Mouse (Mus musculus) heart, adult 18-20 months (tissue): ENCODE data around the gene Pald1. TPM values are rescaled to one million over a fixed set of nuclear protein-coding genes. Genes with fewer than 3 reads are reported as not detected.

Experiments
- DNase-seq, 2 experiments: peaks; one replicate each; pipeline ENCODE4 v3.0.0; 2021 to 2022; ENCODE audit warnings: mixed read lengths in 1 of 2
- long read RNA-seq, 2 experiments: library from polyadenylated mRNA; stranded (forward); transcript quantifications; one replicate each; pipeline ENCODE4 v2.0.0; 2021
- total RNA-seq, 2 experiments: library from RNA; stranded (reverse); gene quantifications; 2 replicates each; pipeline ENCODE4 v1.2.3; 2021

Gene Pald1
- 10 to 100 TPM; 16.0 to 16.2 TPM for total RNA-seq
- long read RNA-seq, experiment 1, full-length matches to known transcripts, result 2 of 16 reads
- long read RNA-seq, experiment 1, partial matches to known transcripts, result 3 of 16 reads
- long read RNA-seq, experiment 1, other reads (novel, unspliced or antisense), result 11 of 16 reads
- long read RNA-seq, experiment 2, partial matches to known transcripts, result 4 of 9 reads
- long read RNA-seq, experiment 2, other reads (novel, unspliced or antisense), result 5 of 9 reads

DNA sequence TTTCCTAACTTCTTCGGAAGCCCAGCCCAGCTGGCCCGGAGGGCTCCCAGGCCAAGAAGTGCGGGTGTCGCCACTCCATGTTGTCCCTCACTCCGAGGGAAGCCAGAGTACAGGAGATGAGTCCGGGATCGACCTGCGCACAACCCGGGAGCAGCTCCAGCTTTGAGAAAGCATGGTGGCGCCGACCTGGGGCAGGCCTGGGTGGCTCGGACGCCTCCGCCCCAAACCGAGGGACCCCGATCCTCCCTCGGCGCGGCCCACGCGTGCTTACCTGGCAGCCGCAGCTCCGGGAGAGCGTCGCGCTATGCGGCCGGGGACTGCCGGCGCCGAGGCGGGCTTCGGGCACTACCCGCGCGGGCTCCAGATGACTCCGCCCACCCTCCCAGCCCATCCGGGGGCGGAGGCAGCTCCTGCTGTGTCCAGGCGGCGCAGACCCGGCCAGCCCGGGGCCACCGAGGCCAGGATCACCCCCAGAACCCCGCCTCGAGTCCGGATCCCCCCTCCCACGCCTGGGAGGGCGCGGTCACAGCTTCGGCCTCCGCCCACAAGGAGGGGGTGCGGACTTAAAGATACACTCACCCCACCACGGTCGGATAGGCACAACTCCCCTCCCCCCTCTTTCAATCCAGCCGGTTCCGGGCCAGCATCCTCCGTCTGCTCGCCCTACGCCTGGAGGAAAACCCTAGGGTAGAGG lies at the start of gene Pald1:
Gene Pald1, minus strand, starts transcription at position 510 of the 694 bp plus-strand sequence.
- DNase-seq, result peak; percentile 87 to 92

DNA sequence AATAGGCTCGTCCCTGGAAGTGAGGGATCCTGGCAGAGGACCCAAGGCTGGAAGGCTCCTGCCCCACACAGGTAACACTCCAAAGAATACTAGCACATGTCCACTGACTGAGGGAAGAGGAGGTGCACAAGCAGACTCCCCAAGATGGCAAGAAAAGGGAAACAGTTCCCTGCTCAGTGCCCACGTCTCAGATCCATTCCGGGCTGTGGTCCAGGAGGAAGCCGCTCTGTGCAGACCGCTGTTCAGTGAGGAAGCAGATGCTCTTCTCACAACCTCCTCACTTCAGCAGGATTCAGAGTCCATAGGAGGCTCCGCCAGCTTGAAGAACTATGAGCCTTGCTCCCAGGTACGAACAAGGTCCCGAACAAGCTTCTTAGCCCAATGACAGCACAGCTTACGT lies 48.0 kb upstream of the Pald1 start:
- DNase-seq, result no peak

DNA sequence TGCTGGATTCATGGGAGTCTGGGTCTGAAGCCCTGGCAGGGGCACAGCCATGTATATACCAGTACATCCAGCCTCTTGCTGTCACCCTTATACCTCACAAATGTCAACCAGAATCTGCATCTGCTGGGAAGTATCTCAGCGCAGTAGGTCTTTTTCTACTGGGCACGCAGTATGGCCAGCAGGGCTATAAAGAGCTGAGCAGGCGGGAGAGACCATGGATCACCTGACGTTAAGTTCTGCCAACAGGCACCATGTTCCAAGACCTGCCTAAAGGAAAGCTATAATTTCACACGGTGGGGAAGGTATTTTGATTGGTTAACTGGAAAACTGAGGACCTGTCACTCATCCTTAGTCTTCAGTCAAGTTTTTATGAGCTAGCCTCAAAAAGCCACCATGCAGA lies 45.7 kb upstream of the Pald1 start:
- no peak for DNase-seq

DNA sequence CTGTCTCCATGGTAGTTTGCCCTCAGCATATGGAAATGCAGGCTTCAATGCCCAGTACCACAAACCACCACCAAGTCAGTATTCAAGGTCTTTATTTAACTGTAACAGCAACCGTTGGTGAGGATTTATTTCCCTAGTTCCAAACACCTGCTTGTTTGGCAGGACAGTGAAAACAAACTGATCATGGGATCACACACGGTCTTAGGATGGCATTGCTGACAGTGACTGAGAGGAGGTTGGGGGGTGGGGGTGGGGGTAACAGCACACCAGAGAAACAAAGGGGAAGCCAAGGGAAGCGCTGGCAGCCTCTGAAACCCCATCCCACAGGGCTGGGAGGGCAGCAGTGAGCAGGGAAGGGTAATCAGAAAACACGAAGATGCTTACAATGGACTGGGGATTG lies 45.1 kb upstream of the Pald1 start:
- no peak for DNase-seq

DNA sequence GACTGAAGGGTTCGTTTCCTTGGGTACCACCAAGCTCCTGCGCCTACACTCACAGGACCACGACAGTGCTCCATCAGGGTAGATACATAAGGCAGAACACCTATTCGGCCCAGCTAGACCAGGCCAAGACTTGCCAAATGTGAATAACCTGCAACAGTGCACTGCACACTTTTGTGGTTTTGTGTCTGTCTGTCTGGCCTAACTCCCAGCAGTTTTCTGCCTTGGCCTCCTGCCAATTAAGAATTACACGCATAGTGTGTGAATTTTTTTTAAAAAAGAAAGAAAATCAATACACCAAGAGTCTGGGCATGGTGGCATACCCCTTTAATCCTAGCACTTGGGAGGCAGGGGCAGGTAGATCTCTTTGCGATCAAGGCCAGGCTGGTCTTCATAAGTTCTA lies 44.6 kb upstream of the Pald1 start:
- no peak for DNase-seq

DNA sequence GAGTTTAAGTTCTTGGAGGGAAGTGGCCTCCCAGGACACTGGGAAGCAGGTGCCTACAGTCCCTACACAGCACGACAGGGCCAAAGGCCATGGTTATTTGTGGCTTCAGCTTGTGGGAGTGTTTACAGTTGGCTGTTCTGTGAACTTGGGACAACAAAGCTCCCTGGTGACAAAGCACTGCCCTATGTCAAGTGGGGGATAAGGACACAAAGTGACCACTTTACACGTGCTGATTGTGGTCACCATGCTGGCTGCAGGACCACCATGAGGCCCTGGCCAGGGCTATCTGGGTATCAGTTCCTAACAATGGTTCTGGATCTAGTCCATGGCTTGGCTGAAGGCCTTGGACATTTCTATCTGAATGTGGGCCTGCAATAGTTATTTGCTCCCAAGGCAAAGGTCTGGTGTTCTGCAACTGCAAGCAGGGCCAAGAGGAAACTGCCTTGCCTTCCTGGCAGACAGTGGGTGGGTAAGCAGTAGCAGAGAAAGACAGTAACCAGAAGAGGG lies 43.0 kb upstream of the Pald1 start:
- DNase-seq, result peak; percentile 85 to 91

DNA sequence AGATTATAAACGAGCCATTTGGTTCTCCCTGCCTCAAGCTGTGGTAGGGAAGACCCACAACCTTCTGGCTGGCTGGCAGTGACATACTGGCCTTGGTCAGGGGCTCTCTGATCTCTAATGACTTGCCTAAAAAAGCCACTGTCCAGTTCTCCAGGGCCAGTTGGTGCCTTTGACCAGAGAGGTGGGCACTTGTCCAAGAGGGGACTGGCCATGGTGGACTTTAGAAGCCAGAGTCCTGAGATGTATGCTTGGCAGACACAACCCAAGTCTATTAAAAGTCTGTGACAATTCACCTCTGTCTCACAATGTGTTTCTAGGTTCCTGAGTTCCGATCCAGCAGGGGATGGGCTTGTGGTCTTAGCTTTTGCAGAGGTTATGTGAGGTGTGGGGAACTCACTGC lies 41.7 kb upstream of the Pald1 start:
- DNase-seq, result no peak

DNA sequence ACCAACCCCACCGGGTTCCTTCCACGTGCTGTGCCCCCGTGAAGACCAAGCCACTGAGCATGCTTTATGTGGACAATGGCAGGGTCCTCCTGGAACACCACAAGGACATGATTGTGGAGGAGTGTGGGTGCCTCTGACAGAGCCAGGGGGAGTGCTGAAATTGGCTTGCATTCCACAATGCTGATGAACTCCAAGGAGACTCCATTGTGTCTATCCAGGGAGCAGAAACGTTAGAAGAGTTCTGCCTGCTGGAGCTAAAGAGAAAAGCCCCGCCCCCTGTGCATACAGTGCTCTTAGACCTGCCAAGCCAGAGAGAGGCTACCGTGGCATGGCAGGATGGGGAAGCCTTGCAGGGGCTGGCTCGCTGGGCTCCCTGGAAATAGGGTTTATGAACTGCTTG lies 41.2 kb upstream of the Pald1 start:
- DNase-seq, result no peak

DNA sequence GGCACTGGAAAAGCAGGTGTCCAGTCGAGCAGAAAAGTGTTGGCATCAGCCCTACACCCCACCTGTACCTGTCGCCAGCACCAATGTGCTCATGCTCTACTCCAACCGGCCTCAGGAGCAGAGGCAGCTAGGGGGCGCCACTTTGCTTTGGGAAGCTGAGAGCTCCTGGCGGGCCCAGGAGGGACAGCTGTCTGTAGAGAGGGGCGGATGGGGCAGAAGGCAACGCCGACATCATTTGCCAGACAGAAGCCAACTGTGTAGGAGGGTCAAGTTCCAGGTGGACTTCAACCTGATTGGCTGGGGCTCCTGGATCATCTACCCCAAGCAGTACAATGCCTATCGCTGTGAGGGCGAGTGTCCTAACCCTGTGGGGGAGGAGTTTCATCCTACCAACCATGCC lies 40.0 kb upstream of the Pald1 start:
- peak in 1 of 2 experiments; percentile 23 for DNase-seq

DNA sequence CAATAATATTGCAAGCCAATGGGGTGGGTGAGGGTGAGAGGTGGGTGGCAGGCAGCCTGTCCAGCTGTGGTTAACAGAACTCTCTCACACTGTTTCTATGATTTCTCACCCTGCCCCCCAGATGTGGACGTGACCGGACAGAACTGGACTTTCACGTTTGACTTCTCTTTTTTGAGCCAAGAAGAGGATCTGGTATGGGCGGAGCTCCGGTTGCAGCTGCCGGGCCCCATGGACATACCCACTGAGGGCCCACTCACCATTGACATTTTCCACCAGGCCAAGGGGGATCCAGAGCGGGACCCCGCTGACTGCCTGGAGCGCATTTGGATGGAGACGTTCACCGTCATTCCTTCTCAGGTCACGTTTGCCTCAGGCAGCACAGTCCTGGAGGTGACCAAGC lies 39.5 kb upstream of the Pald1 start:
- no peak for DNase-seq

DNA sequence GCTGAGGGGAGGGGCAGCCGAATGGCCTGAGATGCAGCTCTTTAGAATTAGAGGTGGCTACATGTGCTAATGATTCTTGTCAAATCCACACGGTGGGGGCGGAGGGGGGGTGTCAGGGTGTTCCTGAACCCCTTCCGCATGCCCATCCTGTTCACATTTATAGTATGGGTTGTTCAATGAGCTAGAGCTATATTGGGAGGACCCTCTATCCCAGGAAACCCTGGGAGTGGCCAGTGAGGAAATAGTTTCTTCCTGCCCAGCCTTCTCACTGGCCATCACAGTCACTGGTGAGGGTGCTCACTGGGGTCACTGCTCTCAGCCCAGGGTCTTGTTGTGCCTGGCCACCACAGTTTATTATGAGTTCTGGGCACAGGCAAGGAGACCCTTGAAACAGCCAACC lies 36.7 kb upstream of the Pald1 start:
- DNase-seq, result peak in 1 of 2 experiments; percentile 45

DNA sequence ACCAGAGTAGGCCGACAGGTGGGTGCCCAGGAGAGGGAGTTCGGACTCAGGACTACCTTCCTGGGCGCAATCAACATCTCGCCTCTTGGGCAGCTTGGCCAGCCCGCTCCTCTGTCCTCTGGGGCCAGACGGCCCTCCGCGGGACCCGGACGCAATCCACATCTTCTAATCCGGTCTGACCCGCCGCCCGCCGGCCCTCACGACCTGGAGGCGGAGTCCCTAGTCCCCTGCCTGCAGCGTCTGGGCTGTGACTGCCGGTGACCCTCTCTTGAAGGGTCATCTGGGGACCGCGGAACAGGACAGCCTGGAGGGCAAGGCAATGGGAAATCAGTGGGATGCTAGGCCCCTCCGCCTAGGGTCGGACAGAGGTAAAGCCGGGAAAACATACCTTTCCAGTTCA lies 35.8 kb upstream of the Pald1 start:
- no peak for DNase-seq

DNA sequence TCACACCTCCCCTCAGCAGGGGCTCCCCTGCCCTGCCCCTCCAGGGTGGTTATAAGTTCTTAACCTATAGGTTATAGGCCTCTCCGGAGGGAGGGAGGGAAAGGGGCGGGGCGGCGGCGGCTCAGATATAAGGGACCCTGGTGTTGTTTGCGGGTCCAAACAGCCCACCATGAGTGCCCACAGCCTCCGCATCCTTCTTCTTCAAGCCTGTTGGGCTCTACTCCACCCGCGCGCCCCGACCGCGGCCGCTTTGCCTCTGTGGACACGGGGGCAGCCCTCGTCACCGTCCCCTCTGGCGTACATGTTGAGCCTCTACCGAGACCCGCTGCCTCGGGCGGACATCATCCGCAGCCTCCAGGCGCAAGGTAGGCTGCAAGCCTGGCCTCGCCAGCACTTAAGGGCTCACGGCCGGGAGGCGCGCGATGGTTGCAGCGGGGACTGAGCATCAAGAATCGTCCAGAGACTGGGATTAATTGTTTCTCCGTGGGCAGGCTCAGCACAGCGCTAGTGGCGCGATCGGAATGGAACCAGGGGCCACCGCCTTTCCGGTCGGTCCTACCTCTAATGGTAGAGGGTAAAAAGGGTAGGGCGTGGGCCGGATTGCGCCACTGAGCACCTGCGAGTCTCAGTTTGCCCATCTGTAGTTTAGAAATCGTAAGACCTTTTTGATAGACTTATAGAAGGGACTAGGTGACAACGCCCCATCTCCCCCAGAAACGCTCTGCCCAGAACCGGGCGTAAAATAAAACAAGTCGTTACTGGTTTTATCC lies 35.0 kb upstream of the Pald1 start:
- DNase-seq, result peak in 1 of 2 experiments; percentile 31

DNA sequence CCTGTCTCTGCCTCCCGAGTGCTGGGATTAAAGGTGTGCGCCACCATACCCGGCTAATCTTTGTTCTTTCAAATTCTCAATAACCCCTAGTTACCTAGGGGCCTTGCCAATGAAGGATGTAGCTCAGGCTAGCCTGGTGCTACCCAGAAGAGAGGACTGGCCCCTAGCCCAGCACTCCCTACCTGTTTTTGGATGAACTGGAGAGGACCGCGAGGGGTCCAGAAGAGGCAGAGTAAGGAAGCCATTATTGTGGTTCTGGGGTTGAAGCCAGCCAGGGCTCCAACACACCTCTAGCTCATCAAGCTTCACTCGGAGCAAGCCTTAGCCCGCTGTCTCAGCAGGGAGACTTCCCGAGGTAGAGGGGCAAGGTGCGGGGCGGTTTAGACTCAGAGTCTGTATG lies 34.3 kb upstream of the Pald1 start, which contains the start of gene Nodal:
Gene Nodal, plus strand, starts transcription at position 301 of the 400 bp plus-strand sequence.
- no peak for DNase-seq

DNA sequence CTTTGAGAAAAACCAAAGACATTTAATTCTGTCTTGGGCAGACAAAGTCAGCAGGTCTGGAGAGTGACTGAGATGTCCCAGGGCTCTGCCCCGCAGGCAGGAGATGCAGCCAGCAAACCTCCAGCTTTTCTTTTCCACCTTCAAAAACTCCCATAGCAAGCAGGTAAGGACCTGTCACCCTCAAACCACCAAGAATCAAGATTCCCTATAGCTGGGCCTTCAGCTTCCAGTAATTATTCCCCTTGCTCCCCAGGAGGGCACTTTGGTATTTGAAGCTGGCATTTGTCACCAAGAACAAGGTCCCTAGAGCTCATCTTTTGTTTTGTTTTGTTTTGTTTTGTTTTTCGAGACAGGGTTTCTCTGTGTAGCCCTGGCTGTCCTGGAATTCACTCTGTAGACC lies 33.7 kb upstream of the Pald1 start:
- DNase-seq, result no peak

DNA sequence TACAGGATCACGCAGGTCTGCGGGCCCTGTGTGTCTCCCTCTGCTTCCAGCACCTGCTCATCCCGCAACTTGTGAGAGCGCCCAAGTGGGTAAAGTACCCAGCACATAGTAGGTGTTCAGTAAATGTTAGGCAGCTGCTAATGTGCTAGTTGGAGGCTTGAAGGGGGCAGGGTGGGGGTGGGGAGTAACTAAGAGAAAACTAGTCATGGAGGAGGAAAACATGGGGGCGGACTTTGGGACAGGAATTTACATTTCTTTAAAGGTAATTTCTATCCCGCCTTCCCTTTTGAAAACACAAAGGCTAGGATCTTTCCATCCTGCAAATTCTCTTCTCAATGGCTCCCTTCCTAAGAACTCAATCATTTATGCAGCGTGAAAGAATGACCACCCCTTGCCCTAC lies 33.2 kb upstream of the Pald1 start:
- DNase-seq, result no peak

DNA sequence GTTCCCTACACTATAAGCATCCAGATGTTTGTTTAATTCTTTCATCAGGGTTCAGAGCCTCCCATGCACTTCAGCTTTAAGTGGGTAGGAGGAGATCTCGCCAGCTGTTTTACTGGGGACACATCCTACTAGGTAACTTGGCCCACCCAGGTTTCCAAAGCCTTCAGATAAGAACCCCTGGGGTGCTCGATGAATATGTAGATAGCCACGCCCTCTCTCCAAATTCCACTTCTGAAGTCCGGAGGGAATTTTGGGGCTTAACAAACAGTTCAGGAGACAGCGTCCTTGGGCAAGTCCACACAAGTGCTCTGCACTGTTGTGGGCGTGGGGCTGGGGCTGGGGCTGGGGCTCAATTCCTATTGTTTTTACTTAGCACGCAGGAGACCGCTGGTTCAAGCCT lies 32.6 kb upstream of the Pald1 start:
- no peak for DNase-seq

DNA sequence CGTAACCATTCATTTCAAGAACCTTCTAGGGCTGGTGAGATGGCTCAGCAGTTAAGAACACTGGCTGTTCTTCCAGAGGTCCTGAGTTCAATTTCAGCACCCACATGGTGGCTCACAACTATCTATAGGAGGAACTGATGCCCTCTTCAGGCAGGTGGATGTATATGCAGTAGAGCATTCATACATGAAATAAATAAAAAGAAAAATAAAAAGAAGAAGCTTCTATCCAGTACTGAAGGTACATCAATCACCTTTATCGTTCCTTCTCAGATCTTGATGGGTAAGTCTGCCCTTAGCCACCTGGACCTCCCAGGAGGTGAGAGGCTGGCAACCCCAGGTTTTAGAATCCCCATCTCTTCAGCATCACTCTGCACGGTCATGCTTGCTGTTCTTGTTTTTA lies 31.9 kb upstream of the Pald1 start:
- DNase-seq, result no peak

DNA sequence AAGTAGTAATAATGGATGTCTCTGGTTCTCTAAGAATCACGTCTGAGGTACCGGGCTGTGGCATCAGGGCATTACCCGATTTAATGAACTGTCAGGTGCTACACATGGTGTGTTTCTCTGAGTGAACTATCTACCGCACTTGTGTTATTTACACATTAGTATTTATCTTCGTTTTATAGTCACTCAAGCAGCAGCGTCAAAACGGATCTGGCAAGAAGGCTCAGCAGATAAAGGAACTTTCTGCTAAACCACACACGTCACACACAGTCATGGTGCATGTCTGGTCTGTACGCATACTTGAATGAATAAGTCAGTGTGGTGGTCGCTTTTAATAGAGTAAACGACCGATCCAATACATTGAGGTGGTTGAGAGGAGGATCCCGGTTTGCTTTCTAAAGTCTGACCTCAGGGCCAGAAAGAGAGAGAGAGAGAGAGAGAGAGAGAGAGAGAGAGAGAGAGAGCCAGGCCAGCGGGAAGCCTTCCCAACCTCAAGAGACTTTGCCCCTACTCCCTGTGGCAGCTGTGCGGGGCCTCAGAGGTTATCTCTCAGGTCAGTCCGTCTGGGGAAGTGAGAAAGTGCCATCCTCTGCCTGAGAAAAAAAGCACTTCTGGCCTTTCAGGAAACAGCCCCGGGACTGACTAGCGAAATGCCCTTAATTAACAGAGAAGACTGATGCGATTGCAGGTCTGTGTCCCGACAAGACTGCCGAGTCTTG lies 29.7 kb upstream of the Pald1 start:
- DNase-seq, result no peak

DNA sequence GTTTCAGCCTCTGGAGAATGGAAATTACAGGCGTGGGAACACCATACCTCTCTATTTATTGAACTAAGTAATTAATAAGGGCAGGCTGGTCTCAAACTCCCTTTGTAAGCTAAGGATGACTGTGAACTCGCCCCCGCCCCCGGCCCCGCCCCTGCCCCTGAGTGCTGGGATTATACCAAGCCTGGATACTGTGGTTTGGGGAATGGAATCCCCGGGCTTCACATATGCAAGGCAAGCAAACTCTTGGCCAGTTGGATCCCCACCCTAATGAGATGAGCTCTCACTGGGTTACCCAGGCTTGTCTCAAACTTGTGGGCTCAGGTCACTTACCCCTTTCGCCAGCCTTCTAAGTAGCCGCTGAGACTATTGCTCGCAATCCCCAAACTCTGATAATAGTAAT lies 26.9 kb upstream of the Pald1 start:
- no peak for DNase-seq

DNA sequence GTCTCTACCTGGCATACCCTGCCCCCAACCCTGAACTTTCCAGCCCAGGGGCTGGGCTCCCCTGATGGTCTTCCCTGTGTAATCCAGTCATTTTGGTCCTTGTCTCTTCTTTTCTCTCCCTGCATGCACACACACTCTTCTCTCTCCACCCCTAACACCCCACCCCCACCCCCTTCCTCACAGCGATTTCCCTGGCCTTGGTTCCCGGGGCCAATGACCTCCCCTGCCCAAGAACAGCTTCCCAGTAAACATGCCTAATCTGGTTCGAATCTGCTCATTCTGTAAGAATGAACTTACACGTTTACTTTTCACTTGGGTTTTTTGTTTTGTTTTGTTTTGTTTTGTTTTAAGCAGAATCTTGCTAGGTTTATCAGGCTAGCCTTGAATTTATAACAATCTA lies 26.4 kb upstream of the Pald1 start:
- DNase-seq, result no peak

DNA sequence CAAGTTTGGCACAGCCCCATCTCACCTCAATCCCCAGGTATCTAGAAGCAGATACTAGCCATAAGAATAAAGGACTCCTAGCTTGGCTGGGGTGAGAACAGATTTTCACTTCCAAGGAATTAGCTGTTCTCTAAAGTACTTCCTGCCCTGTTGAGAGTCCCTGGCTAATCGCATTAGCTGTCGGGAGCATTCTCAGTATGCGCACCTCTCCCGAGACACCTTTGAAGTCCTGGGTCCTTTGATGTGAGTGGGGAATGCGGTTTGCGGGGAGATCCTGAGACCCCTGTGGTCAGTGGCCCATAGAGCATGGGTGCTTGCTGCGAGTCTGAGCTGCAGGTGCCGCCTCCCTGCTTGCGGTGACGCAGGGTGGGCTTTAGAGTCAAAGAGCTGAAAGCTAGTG lies 22.6 kb upstream of the Pald1 start:
- no peak for DNase-seq

DNA sequence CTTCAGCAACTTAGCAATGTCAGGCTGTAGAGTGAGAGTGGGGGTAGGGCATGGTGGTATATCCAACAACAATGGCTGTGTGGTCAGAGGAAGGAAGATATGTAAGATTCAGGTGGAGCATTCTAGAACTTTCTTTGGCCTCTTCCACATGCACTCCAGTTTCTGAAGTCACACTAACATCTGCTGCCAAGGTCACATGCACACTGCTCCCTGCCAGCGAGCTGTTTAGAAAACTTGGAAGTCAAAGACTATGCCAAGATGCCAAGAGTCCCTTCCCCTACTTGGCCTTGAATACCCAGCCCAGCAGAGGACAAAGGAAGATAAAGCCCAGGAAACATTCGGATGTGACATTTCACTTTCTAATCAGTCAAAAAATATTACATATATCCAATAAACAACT lies 19.6 kb upstream of the Pald1 start:
- peak; percentile 47 to 49 for DNase-seq
